Comparison of ENCODE assay signal across 9 mouse cellular contexts in genomic region chr17:3558356-3558870, GRCm38 (mm10). TPM values are rescaled to one million over a fixed set of nuclear protein-coding genes. Genes with fewer than 3 reads are reported as not detected.
DNase-seq lines count a peak whose midpoint lies in the region; ATAC-seq lines count a peak whose summit lies in the region.
"Had no signal": no experiment of that assay in that cellular context is flagged by ENCODE, and none has a peak within 500 bp of the region (broad histone marks: within the 10 kb centered on the region; RNA-seq: fewer than 3 reads in every experiment).

No protein-coding gene starts in this region.

- H3K36me3 ChIP-seq in heart, embryonic 16.5 days (ENCODE audit: control insufficient read depth, insufficient read depth) = 0 out of 2 replicates have a peak, but pooled peaks cover under 1% of the 10 kb centered on the region
- H3K36me3 ChIP-seq in liver, embryonic 11.5 days (ENCODE audit: control insufficient read depth, insufficient read depth, low read length) = no peaks in the 10 kb centered on the region
- no peaks in the 10 kb centered on the region; the same call in 1 of the 2 replicates for H3K36me3 ChIP-seq in neural tube, embryonic 13.5 days

- peaks cover 14% of the 10 kb centered on the region for H3K4me1 ChIP-seq in heart, embryonic 16.5 days (ENCODE audit: control insufficient read depth, insufficient read depth, low read length)
- 0 out of 2 replicates have a peak, but pooled peaks cover 8% of the 10 kb centered on the region for H3K4me1 ChIP-seq in liver, embryonic 11.5 days (replicated peaks; ENCODE audit: control insufficient read depth, insufficient read depth, low read length)
- H3K4me1 ChIP-seq in neural tube, embryonic 13.5 days (replicated peaks) = peaks cover 17% of the 10 kb centered on the region

- 71% methylated on average over 9 of the region's 9 CpGs for WGBS in heart, embryonic 16.5 days
- 78% methylated on average over 9 of the region's 9 CpGs for WGBS in liver, embryonic 11.5 days
- 58% methylated on average over 9 of the region's 9 CpGs for WGBS in neural tube, embryonic 13.5 days

- ATAC-seq in heart, embryonic 16.5 days (replicated peaks; ENCODE audit: extremely low read depth, insufficient read depth, low FRiP score) = no peak
- no peak for ATAC-seq in liver, embryonic 11.5 days (replicated peaks; ENCODE audit: low FRiP score)
- no peak for ATAC-seq in neural tube, embryonic 13.5 days (ENCODE audit: low read depth)

- no peaks in the 10 kb centered on the region for H3K27me3 ChIP-seq in heart, embryonic 16.5 days (ENCODE audit: control insufficient read depth, insufficient read depth, low read length)
- no peaks in the 10 kb centered on the region for H3K27me3 ChIP-seq in liver, embryonic 11.5 days (replicated peaks; ENCODE audit: control insufficient read depth, insufficient read depth, low read length)
- H3K27me3 ChIP-seq in neural tube, embryonic 13.5 days = no peaks in the 10 kb centered on the region

- peak; percentile 28 for DNase-seq in adrenal gland, adult 2 months
- DNase-seq in adrenal gland, postnatal 4 days (ENCODE audit: low spot score in 2 of 2) = no peak
- DNase-seq in ZHBTc4 (ENCODE audit: low read depth, low spot score) = peak; percentile 9
- no peak for DNase-seq in liver, embryonic 11.5 days (ENCODE audit: low spot score)
- DNase-seq in urinary bladder, postnatal 25 days (ENCODE audit: low spot score) = no peak
- no peak for DNase-seq in c-Kit-positive CD71-positive TER-119-positive erythroid progenitor cells, embryonic 14.5 days (ENCODE audit: low spot score)

- H3K4me3 ChIP-seq in heart, embryonic 16.5 days (ENCODE audit: low read length) = peak overlapping the region; percentile 74
- H3K4me3 ChIP-seq in liver, embryonic 11.5 days (ENCODE audit: low read depth, low read length) = peak overlapping the region; percentile 61
- H3K4me3 ChIP-seq in neural tube, embryonic 13.5 days = peak overlapping the region; percentile 64

- H3K4me2 ChIP-seq in heart, embryonic 16.5 days (ENCODE audit: low read depth, low read length) = peak overlapping the region; percentile 74
- H3K4me2 ChIP-seq in liver, embryonic 11.5 days = peak overlapping the region; percentile 68
- H3K4me2 ChIP-seq in neural tube, embryonic 13.5 days = peak overlapping the region; percentile 73

- H3K9me3 ChIP-seq in heart, embryonic 16.5 days (replicated peaks; ENCODE audit: control insufficient read depth, low read length) = no peaks in the 10 kb centered on the region
- no peaks in the 10 kb centered on the region for H3K9me3 ChIP-seq in liver, embryonic 11.5 days (ENCODE audit: control insufficient read depth, low read length)
- H3K9me3 ChIP-seq in neural tube, embryonic 13.5 days = no peaks in the 10 kb centered on the region

- H3K9ac ChIP-seq in heart, embryonic 16.5 days (ENCODE audit: low read length) = peak overlapping the region; percentile 70
- peak overlapping the region; percentile 58; the same call in 1 of the 2 replicates for H3K9ac ChIP-seq in liver, embryonic 11.5 days (ENCODE audit: low read depth, low read length)
- 0 out of 2 replicates have a peak overlapping the region, but pooled peaks have one; percentile 27 for H3K9ac ChIP-seq in neural tube, embryonic 13.5 days

- H3K27ac ChIP-seq in heart, embryonic 16.5 days (ENCODE audit: low read length) = peak overlapping the region; percentile 94
- peak overlapping the region; percentile 50 for H3K27ac ChIP-seq in liver, embryonic 11.5 days (ENCODE audit: low read depth, low read length)
- H3K27ac ChIP-seq in neural tube, embryonic 13.5 days (replicated peaks) = peak overlapping the region; percentile 61

RNA-seq across cellular contexts. Expression of gene Tfb1m, which starts 0.8 kb away (rescaled TPM):
- total RNA-seq in adrenal gland, adult 2 months (2021) = 10 to 100 TPM; 12.3 to 12.7 TPM
- polyA plus RNA-seq in adrenal gland, adult 2 months (2012; rRNA removed) = 0.98 and 1.1 TPM in 2 replicates
- 10 to 100 TPM; 12.4 to 13.0 TPM for total RNA-seq in adrenal gland, postnatal 4 days (2021)
- polyA plus RNA-seq in heart, embryonic 16.5 days (2015; fragmentation: Nextera tagmentation; extraction: Ambion mirVana) = 15.1 and 15.2 TPM in 2 replicates
- 18.3 and 20.3 TPM in 2 replicates for polyA plus RNA-seq in liver, embryonic 11.5 days (2014; fragmentation: Nextera tagmentation; extraction: Ambion mirVana)
- polyA plus RNA-seq in neural tube, embryonic 13.5 days (2015; fragmentation: Nextera tagmentation; extraction: Ambion mirVana) = 15.8 and 16.5 TPM in 2 replicates

RNA-seq across cellular contexts. Expression of gene Cldn20, which starts 26.1 kb away (rescaled TPM):
- total RNA-seq in adrenal gland, adult 2 months (2021) = under 1 TPM in 1 of 2 experiments, not detected in 1; 0.46 TPM
- 0.68 TPM in 1 of 2 replicates, not detected in the other for polyA plus RNA-seq in adrenal gland, adult 2 months (2012; rRNA removed)
- total RNA-seq in adrenal gland, postnatal 4 days (2021) = under 1 TPM; 0.68 to 0.98 TPM
- 0.30 TPM in 1 of 2 replicates, not detected in the other for polyA plus RNA-seq in heart, embryonic 16.5 days (2015; fragmentation: Nextera tagmentation; extraction: Ambion mirVana)
- polyA plus RNA-seq in liver, embryonic 11.5 days (2014; fragmentation: Nextera tagmentation; extraction: Ambion mirVana) = not detected in 2 replicates
- polyA plus RNA-seq in neural tube, embryonic 13.5 days (2015; fragmentation: Nextera tagmentation; extraction: Ambion mirVana) = 0.66 TPM in 1 of 2 replicates, not detected in the other
- total RNA-seq: heart, postnatal 14 days had no signal

Comparison
In these comparisons a context has a peak if more than half of its experiments do, and no peak if none do; other contexts are left out.
1. DNase-seq: peak in adrenal gland, adult 2 months (single experiment) and ZHBTc4 (single experiment); none in adrenal gland, postnatal 4 days (0 of 2), liver, embryonic 11.5 days (single experiment), urinary bladder, postnatal 25 days (single experiment) and c-Kit-positive CD71-positive TER-119-positive erythroid progenitor cells, embryonic 14.5 days (single experiment).
2. Peak in every context shown above with its lines, with median percentiles within 50 percentile points of each other: H3K27ac ChIP-seq, H3K4me2 ChIP-seq, H3K4me3 ChIP-seq and H3K9ac ChIP-seq.